Mouse (Mus musculus) midbrain, embryonic 11.5 days (tissue): ENCODE data around the gene 2810006K23Rik. TPM values are rescaled to one million over a fixed set of nuclear protein-coding genes. Genes with fewer than 3 reads are reported as not detected.

Experiments
- ATAC-seq: fragments of 200-750 bp; cut with Nextera tagmentation; 2 replicates; pipeline ENCODE4 v1.8.0; 2017; ENCODE audit warnings: moderate TSS enrichment, moderate library complexity; ENCODE audit not compliant: low FRiP score
- DNase-seq: peaks from one replicate; pipeline ENCODE4 v3.0.0; 2015; ENCODE audit warnings: low spot score; ENCODE audit errors: missing footprints
- H3K27ac ChIP-seq: fragments of 300-500 bp; sonication (generic); 2 replicates; pipeline ENCODE4 v1.5.1; 2014; ENCODE audit warnings: low read depth, low read length
- H3K27me3 ChIP-seq: fragments of 300-500 bp; sonication (generic); 2 replicates; pipeline ENCODE4 v1.6.1; 2014; ENCODE audit warnings: mild to moderate bottlenecking, low read length, moderate library complexity, mixed read lengths; ENCODE audit not compliant: control insufficient read depth, insufficient read depth
- H3K36me3 ChIP-seq: fragments of 300-500 bp; sonication (generic); 2 replicates; pipeline ENCODE4 v1.6.1; 2014; ENCODE audit warnings: mild to moderate bottlenecking, low read length, moderate library complexity, mixed read lengths; ENCODE audit not compliant: control insufficient read depth, insufficient read depth
- H3K4me1 ChIP-seq: fragments of 300-500 bp; sonication (generic); 2 replicates; pipeline ENCODE4 v1.6.1; 2014; ENCODE audit warnings: low read length; ENCODE audit not compliant: control insufficient read depth, insufficient read depth
- H3K4me2 ChIP-seq: fragments of 300-500 bp; sonication (generic); 2 replicates; pipeline ENCODE4 v1.6.1; 2014; ENCODE audit warnings: mild to moderate bottlenecking, moderate library complexity
- H3K4me3 ChIP-seq: fragments of 300-500 bp; sonication (generic); 2 replicates; pipeline ENCODE4 v1.5.1; 2014; ENCODE audit warnings: low read depth, low read length
- H3K9ac ChIP-seq: fragments of 300-500 bp; sonication (generic); 2 replicates; pipeline ENCODE4 v1.6.1; 2014; ENCODE audit warnings: low read length
- H3K9me3 ChIP-seq: fragments of 300-500 bp; sonication (generic); 2 replicates; pipeline ENCODE4 v1.6.1; 2016; ENCODE audit warnings: low read length; ENCODE audit not compliant: control insufficient read depth
- WGBS: fragments of 180-500 bp; shearing (Covaris S2); extraction: QIAGEN DNeasy Blood & Tissue Kit; methylation state at CpG from one replicate; pipeline ENCODE4 v1.1.7; 2014; 5-methylcytosine and 5-hydroxymethylcytosine counted together
- polyA plus RNA-seq: library from polyadenylated mRNA; unstranded; fragments of >200 nt; fragmentation: Nextera tagmentation; extraction: Ambion mirVana; gene quantifications from 2 replicates; pipeline ENCODE4 v1.2.1, GENCODE M21; 2014

The 2810006K23Rik gene
- polyA plus RNA-seq, 1 experiment from 2014 or later: 23.9 TPM

DNA sequence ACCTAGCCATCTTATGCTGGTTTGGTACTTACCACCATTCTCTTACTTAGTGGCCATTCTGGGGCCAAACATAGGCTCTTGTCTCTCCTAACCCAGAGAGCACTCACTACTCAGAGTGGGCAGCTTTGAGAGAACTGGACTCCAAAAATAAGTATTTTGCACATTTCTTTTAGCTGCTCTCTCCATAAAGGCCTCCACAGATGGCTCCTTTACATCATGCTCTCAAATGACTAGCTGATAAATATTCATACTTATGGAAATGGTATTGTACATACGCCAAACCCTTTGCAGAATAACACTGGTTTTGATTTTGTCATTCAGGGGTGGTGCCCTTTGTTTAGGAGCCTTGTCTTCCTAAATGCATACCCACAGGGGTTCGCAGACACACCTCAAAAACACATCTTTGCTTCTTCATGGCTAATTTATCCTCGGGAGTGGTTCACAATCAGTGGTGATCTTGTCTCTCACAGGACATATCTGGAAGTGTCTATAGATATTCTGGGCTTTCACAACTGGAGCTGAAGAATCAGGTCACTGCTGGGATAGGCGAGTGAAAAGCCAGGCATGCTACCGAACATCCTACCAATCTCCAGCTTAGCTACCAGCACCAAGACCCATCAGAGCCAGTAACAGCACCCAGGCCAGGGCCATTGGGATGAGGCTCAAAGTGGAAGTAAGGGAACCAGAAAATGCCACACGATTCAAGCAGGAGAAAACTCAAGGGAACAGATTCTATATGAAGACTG lies 36.5 kb downstream of the 2810006K23Rik start:
- Histone ChIP-seq H3K36me3 (no peaks in the 10 kb centered on the region), H3K4me1 (no peaks in the 10 kb centered on the region), H3K4me3 (no peak overlapping the region), H3K9ac (no peak overlapping the region), H3K27me3 (no peaks in the 10 kb centered on the region), H3K27ac (no peak overlapping the region), H3K4me2 (no peak overlapping the region), H3K9me3 (no peaks in the 10 kb centered on the region)
- no peak for DNase-seq
- no peak for ATAC-seq
- 90% methylated on average over 6 of the region's 6 CpGs for WGBS

GRCm38 (mm10) chr5:124365754-124366153 lies 37.9 kb downstream of the 2810006K23Rik start:
- Histone ChIP-seq H3K36me3 (no peaks in the 10 kb centered on the region), H3K27ac (no peak overlapping the region), H3K27me3 (no peaks in the 10 kb centered on the region), H3K4me2 (no peak overlapping the region), H3K9ac (no peak overlapping the region), H3K9me3 (no peaks in the 10 kb centered on the region), H3K4me1 (no peaks in the 10 kb centered on the region), H3K4me3 (no peak overlapping the region)
- ATAC-seq (no peak), DNase-seq (no peak)
- WGBS: 92% methylated on average over 2 of the region's 2 CpGs

DNA sequence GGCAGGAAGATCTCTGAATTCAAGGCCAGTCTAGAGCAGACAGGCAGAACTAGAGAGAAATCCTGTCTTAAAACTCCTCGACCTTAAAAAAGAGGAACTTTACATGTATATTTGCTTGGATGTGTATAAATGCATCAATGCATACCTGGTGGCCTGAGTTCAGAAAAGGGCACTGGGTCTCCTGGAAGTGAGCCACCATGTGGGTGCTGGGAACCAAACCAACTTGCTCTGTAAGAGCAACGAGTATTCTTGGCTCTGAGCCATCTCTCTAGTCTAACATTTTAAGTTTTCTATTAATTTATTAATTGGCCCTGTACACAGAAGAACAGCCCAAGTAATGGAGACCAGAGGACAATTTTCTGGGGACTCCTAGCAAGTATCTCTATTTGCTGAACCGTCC lies 38.8 kb downstream of the 2810006K23Rik start:
- no peak for ATAC-seq
- Histone ChIP-seq H3K4me3 (no peak overlapping the region), H3K4me1 (no peaks in the 10 kb centered on the region), H3K9ac (no peak overlapping the region), H3K36me3 (peaks cover 3% of the 10 kb centered on the region; the same call in 1 of the 2 replicates), H3K4me2 (no peak overlapping the region), H3K27ac (no peak overlapping the region), H3K9me3 (no peaks in the 10 kb centered on the region), H3K27me3 (no peaks in the 10 kb centered on the region)
- 89% methylated on average over 3 of the region's 3 CpGs for WGBS
- no peak for DNase-seq

GRCm38 (mm10) chr5:124374298-124374697 lies 46.4 kb downstream of the 2810006K23Rik start:
- H3K27me3 ChIP-seq: no peaks in the 10 kb centered on the region
- H3K9me3 ChIP-seq: no peaks in the 10 kb centered on the region
- no peak overlapping the region for H3K27ac ChIP-seq
- H3K36me3 ChIP-seq: peaks cover 25% of the 10 kb centered on the region
- DNase-seq (no peak), ATAC-seq (no peak)
- WGBS: 96% methylated on average over 7 of the region's 7 CpGs
- H3K4me1 ChIP-seq: no peaks in the 10 kb centered on the region
- H3K9ac ChIP-seq: no peak overlapping the region
- H3K4me3 ChIP-seq: no peak overlapping the region
- H3K4me2 ChIP-seq: no peak overlapping the region

- Histone ChIP-seq H3K9ac (no peak overlapping the region), H3K4me3 (no peak overlapping the region), H3K4me1 (no peaks in the 10 kb centered on the region), H3K4me2 (no peak overlapping the region), H3K36me3 (peaks cover 29% of the 10 kb centered on the region), H3K9me3 (no peaks in the 10 kb centered on the region), H3K27me3 (no peaks in the 10 kb centered on the region), H3K27ac (no peak overlapping the region)
- WGBS: 90% methylated on average over 1 of the region's 1 CpGs
- ATAC-seq: no peak
- no peak for DNase-seq
Observed at GRCm38 (mm10) chr5:124376401-124376800, 48.5 kb downstream of the 2810006K23Rik start.

DNA sequence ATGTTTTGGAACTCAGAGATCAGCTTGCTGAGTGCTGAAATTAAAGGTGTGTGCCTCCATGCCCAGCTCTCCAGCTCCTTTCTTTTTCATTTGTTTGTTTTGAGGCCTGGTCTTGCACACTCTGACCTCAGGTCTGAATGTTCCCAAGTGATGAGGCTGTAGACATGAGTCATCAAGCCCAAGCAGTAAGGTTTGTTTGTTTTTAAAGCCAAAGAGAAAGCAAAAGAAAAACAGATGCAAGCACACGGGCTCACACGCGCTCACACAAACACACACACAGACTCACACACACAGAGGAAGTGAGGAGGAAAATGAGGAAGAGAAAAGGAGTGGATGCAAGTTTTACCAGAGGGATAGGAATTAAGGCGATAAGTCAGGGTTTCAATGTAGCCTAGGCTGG lies 49.3 kb downstream of the 2810006K23Rik start:
- Histone ChIP-seq H3K4me1 (no peaks in the 10 kb centered on the region), H3K4me3 (no peak overlapping the region), H3K9me3 (no peaks in the 10 kb centered on the region), H3K27me3 (no peaks in the 10 kb centered on the region), H3K9ac (no peak overlapping the region), H3K4me2 (no peak overlapping the region), H3K36me3 (peaks cover 31% of the 10 kb centered on the region), H3K27ac (no peak overlapping the region)
- no peak for ATAC-seq
- no peak for DNase-seq
- WGBS: 93% methylated on average over 4 of the region's 4 CpGs

DNA sequence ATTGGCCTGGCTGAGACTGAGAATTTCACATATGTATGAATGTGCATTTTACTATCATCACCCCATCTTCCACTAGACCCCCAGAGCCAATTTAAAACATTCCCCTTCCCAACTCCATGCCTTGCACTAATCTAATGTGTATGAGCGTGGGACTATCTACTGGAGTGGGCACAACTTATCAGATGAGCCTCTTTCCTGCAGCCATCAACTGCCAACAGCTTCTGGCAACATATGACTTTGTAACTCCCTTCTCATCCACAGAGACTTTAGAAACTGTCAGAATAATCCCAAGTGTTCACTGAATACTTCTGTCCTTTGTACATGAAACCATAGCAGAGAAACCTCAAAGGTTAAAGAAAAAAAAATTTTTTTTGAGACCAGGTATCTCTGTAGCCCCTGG lies 52.2 kb downstream of the 2810006K23Rik start:
- H3K36me3 ChIP-seq: peaks cover 28% of the 10 kb centered on the region
- H3K9ac ChIP-seq: no peak overlapping the region
- DNase-seq (no peak), ATAC-seq (no peak)
- no peak overlapping the region for H3K4me3 ChIP-seq
- no peaks in the 10 kb centered on the region for H3K4me1 ChIP-seq
- H3K27me3 ChIP-seq: no peaks in the 10 kb centered on the region
- no peak overlapping the region for H3K27ac ChIP-seq
- H3K4me2 ChIP-seq: no peak overlapping the region
- H3K9me3 ChIP-seq: no peaks in the 10 kb centered on the region
- 97% methylated on average over 1 of the region's 1 CpGs for WGBS

DNA sequence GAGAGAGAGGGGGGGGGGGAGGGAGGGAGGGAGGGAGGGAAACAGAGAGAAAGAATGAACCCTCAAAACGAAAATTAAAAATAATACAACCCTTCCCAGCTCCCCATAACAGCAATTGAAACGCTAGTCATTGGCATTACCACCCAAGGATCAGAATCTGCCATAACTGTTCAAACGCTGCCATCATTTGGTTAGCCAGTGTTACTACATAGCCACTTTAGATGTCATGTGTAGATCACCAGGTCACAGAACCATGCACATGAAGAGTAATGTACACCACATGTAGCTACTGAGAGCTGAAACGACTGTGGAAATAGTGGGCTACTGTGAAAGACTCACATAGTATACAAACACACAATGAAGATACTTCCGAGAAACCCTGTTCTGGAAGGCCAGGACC lies 60.0 kb downstream of the 2810006K23Rik start:
- ATAC-seq (no peak), DNase-seq (no peak)
- H3K4me3 ChIP-seq: no peak overlapping the region
- no peak overlapping the region for H3K27ac ChIP-seq
- H3K9me3 ChIP-seq: no peaks in the 10 kb centered on the region
- H3K36me3 ChIP-seq: peaks cover 28% of the 10 kb centered on the region
- H3K9ac ChIP-seq: no peak overlapping the region
- H3K4me2 ChIP-seq: no peak overlapping the region
- no peaks in the 10 kb centered on the region for H3K4me1 ChIP-seq
- no peaks in the 10 kb centered on the region for H3K27me3 ChIP-seq
- 81% methylated on average over 5 of the region's 5 CpGs for WGBS
